Mouse (Mus musculus) lung, postnatal 4 days (tissue): ENCODE data around the gene Cebpe.

Source experiments
- DNase-seq, 2 experiments: peaks; one replicate each; pipeline ENCODE4 v3.0.0; 2021

Cebpe gene

GRCm38 (mm10) chr14:54669381-54669780, 42.6 kb downstream of the Cebpe start:
- DNase-seq, result peak; percentile 39 to 67

- no peak for DNase-seq
These were observed 47.3 kb downstream of the Cebpe start for GRCm38 (mm10) chr14:54664477-54665222.
